Mouse (Mus musculus) limb, embryonic 14.5 days (tissue): ENCODE data around the gene Sgca. TPM values are rescaled to one million over a fixed set of nuclear protein-coding genes. Genes with fewer than 3 reads are reported as not detected.
A peak's percentile ranks its signal among the peaks of the same experiment; 100 is the strongest.

ENCODE experiments used
- ATAC-seq: fragments of 200-750 bp; cut with Nextera tagmentation; 2 replicates; pipeline ENCODE4 v1.8.0; 2017; ENCODE audit warnings: low read depth, moderate number of reproducible peaks, moderate TSS enrichment; ENCODE audit not compliant: low FRiP score
- DNase-seq: peaks from one replicate; pipeline ENCODE4 v3.0.0-alpha.2; 2015; ENCODE audit warnings: low spot score
- H3K27ac ChIP-seq: fragments of 300-500 bp; sonication (generic); replicated peaks from 2 replicates; pipeline ENCODE4 v1.5.1; 2014; ENCODE audit warnings: low read depth, mild to moderate bottlenecking, low read length, moderate library complexity, mixed read lengths
- H3K27me3 ChIP-seq: fragments of 300-500 bp; sonication (generic); 2 replicates; pipeline ENCODE4 v1.6.1; 2014; ENCODE audit warnings: low read length, mixed read lengths; ENCODE audit not compliant: control insufficient read depth, insufficient read depth
- H3K36me3 ChIP-seq: fragments of 300-500 bp; sonication (generic); 2 replicates; pipeline ENCODE4 v1.6.1; 2014; ENCODE audit warnings: mild to moderate bottlenecking, low read length, moderate library complexity, mixed read lengths; ENCODE audit not compliant: control insufficient read depth, insufficient read depth
- H3K4me1 ChIP-seq: fragments of 300-500 bp; sonication (generic); 2 replicates; pipeline ENCODE4 v1.6.1; 2014; ENCODE audit warnings: antibody characterized with exemption, low read length, mixed read lengths; ENCODE audit not compliant: control insufficient read depth, insufficient read depth
- H3K4me2 ChIP-seq: fragments of 300-500 bp; sonication (generic); replicated peaks from 2 replicates; pipeline ENCODE4 v1.6.1; 2014; ENCODE audit warnings: low read depth, mild to moderate bottlenecking, low read length, moderate library complexity; ENCODE audit not compliant: severe bottlenecking
- H3K4me3 ChIP-seq: fragments of 300-500 bp; sonication (generic); replicated peaks from 2 replicates; pipeline ENCODE4 v1.5.1; 2014; ENCODE audit warnings: low read length
- H3K9ac ChIP-seq: fragments of 300-500 bp; sonication (generic); 2 replicates; pipeline ENCODE4 v1.6.1; 2014; ENCODE audit warnings: mild to moderate bottlenecking, low read depth, low read length, moderate library complexity; ENCODE audit not compliant: severe bottlenecking
- H3K9me3 ChIP-seq: fragments of 300-500 bp; sonication (generic); 2 replicates; pipeline ENCODE4 v1.6.1; 2016; ENCODE audit warnings: low read length; ENCODE audit not compliant: control insufficient read depth
- POLR2A ChIP-seq: fragments of 200-500 bp; IDR thresholded peaks from 2 replicates; pipeline ENCODE4 v1.8.0; 2012; ENCODE audit warnings: inconsistent platforms, mild to moderate bottlenecking, moderate library complexity, borderline replicate concordance; ENCODE audit not compliant: insufficient read depth, insufficient read length; ENCODE audit errors: extremely low read depth
- WGBS: fragments of 180-500 bp; shearing (Covaris S2); extraction: QIAGEN DNeasy Blood & Tissue Kit; methylation state at CpG from one replicate; pipeline ENCODE4 v1.1.7; 2014; 5-methylcytosine and 5-hydroxymethylcytosine counted together
- polyA plus RNA-seq, 2 experiments: library from polyadenylated mRNA; depleted of rRNA in 1 of 2; stranded (reverse) in 1 of 2; unstranded in 1 of 2; fragments of >200 nt; fragmentation: Nextera tagmentation in 1 of 2; extraction: Ambion mirVana in 1 of 2; gene quantifications; 2 replicates each; pipeline versions ENCODE4 v1.2.1 to v1.2.3; 2012 to 2014

Gene Sgca
- polyA plus RNA-seq, 2 experiments: 10.2 to 32.9 TPM

DNA sequence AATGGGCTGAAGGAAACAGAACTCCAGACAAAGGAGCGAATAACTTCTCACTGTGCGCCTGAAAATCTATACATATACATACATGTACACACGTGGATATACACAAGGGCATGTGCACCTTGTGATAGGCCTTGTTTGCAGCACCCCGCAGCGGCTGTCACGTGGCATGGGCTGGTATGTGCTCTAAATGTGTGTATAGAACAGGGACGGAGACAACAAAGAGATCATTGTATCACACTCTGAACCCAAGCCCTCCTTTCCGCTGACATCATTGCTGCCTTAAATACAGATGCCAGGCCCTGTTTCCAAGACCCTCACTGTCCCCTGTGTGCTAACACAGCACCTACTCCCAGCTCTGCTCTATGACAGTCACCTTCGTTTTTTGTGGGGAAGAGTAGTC, 21.0 kb downstream of the Sgca start:
- Histone ChIP-seq H3K27ac (peak overlapping the region; percentile 67), H3K9ac (0 out of 2 replicates have a peak overlapping the region, but pooled peaks have one; percentile 18), H3K27me3 (no peaks in the 10 kb centered on the region), H3K4me3 (peak overlapping the region; percentile 23), H3K4me1 (peaks cover 15% of the 10 kb centered on the region), H3K9me3 (no peaks in the 10 kb centered on the region), H3K4me2 (peak overlapping the region; percentile 36), H3K36me3 (peaks cover 29% of the 10 kb centered on the region)
- no peak for ATAC-seq
- no peak for DNase-seq
- WGBS: 77% methylated on average over 9 of the region's 9 CpGs
- no peak for TF ChIP-seq POLR2A

DNA sequence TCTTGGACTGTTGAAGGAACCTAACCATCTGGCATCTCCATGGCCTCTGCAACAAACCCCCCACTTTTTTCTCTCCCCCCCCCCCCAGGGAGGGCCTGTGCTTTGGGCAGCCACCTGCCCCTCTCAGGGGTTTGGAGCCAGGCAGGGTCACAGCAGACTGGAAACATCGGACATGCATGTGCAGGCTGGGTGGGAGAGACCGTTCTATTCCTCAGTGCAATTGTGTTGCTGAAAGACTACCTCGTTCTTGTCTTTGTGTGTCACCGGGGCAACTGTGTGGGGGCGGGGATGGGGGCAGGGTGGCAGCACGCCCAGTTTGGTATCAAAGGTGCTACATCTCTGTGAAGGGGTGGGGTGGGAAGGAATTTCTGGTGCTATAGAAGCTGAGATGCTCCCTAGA, 24.0 kb downstream of the Sgca start:
- 0 out of 2 replicates have a peak, but pooled peaks cover 5% of the 10 kb centered on the region for H3K4me1 ChIP-seq
- no peak overlapping the region for H3K4me2 ChIP-seq
- no peaks in the 10 kb centered on the region for H3K9me3 ChIP-seq
- no peak for TF ChIP-seq POLR2A
- peaks cover 59% of the 10 kb centered on the region for H3K36me3 ChIP-seq
- 21% methylated on average over 6 of the region's 6 CpGs for WGBS
- H3K27ac ChIP-seq: peak overlapping the region; percentile 21; the same call in 1 of the 2 replicates
- no peak overlapping the region for H3K9ac ChIP-seq
- H3K4me3 ChIP-seq: no peak overlapping the region
- no peak for ATAC-seq
- no peaks in the 10 kb centered on the region for H3K27me3 ChIP-seq
- DNase-seq: no peak

DNA sequence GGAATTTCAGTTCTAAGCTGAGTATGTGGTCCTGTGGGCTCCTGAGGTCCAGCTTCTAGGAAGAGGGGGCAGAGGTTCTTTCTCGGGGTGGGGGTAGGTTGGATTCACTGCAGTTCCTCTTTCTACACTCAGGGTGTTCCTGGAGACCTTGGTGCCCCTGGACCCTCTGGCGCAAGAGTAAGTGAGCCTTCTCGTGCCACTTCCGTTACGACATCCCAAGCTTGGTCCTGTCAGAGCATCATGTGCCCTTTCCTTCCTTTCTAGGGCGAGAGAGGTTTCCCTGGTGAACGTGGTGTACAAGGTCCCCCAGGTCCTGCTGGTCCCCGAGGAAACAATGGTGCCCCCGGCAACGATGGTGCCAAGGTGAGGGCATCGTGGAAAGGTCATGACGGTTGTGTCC, 30.9 kb downstream of the Sgca start:
- no peak overlapping the region for H3K9ac ChIP-seq
- no peak for TF ChIP-seq POLR2A
- DNase-seq: no peak
- H3K27me3 ChIP-seq: no peaks in the 10 kb centered on the region
- H3K4me3 ChIP-seq: no peak overlapping the region
- H3K27ac ChIP-seq: peak overlapping the region; percentile 93
- H3K4me1 ChIP-seq: peaks cover 10% of the 10 kb centered on the region; the same call in 1 of the 2 replicates
- ATAC-seq: no peak
- no peak overlapping the region for H3K4me2 ChIP-seq
- H3K9me3 ChIP-seq: no peaks in the 10 kb centered on the region
- H3K36me3 ChIP-seq: peaks cover 100% of the 10 kb centered on the region
- WGBS: 85% methylated on average over 12 of the region's 12 CpGs

DNA sequence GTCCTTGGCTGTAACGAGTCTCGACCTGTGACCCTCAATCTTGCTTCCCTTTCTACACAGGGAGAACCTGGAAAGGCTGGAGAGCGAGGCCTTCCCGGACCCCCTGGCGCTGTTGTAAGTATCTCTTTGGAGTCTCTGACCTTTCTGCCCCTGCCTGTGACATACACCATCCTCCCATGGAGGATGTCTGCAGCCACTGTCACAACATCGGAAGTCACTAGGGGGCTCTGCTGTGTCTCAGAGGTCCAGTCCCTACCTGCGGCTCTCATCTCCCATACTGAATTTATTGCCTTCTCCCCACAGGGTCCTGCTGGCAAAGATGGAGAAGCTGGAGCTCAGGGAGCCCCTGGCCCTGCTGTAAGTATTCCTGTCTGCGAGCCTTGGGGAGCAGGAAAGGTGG, 31.8 kb downstream of the Sgca start:
- Histone ChIP-seq H3K4me1 (peaks cover 15% of the 10 kb centered on the region), H3K27me3 (no peaks in the 10 kb centered on the region), H3K4me3 (no peak overlapping the region), H3K36me3 (peaks cover 100% of the 10 kb centered on the region), H3K9me3 (no peaks in the 10 kb centered on the region), H3K27ac (peak overlapping the region; percentile 93), H3K9ac (peak overlapping the region; percentile 34; the same call in 1 of the 2 replicates), H3K4me2 (peak overlapping the region; percentile 73; the same call in 1 of the 2 replicates)
- ATAC-seq (no peak), DNase-seq (no peak)
- 20% methylated on average over 8 of the region's 8 CpGs for WGBS
- no peak for TF ChIP-seq POLR2A

DNA sequence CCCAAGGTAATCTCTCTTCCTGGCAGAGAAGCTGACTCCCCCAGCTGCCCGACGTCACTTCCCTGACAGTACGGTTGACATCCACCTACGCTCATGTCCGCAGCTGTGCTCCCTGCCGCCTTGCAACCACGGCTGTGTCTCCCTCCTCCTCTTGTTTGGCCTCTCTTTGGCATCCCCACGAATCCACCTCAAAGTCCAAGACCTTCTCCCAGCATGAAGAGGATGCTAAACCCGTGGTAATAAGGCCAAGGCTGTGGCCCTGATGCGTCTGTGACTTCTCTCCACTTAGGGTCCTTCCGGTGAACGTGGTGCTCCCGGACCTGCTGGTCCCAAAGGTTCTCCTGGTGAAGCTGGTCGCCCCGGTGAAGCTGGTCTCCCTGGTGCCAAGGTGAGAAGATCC, 33.1 kb downstream of the Sgca start:
- Histone ChIP-seq H3K9me3 (no peaks in the 10 kb centered on the region), H3K27me3 (no peaks in the 10 kb centered on the region), H3K27ac (peak overlapping the region; percentile 93), H3K4me3 (no peak overlapping the region), H3K9ac (peak overlapping the region; percentile 34; the same call in 1 of the 2 replicates), H3K4me1 (peaks cover 20% of the 10 kb centered on the region), H3K36me3 (peaks cover 99% of the 10 kb centered on the region), H3K4me2 (peak overlapping the region; percentile 73; the same call in 1 of the 2 replicates)
- DNase-seq (no peak), ATAC-seq (no peak)
- TF ChIP-seq POLR2A: no peak
- WGBS: 83% methylated on average over 15 of the region's 15 CpGs
